Mouse (Mus musculus) limb, embryonic 14.5 days (tissue): ENCODE results near the gene Aprt. TPM values are rescaled to one million over a fixed set of nuclear protein-coding genes. Genes with fewer than 3 reads are reported as not detected.

Source experiments
- ATAC-seq: fragments of 200-750 bp; cut with Nextera tagmentation; 2 replicates; pipeline ENCODE4 v1.8.0; 2017; ENCODE audit warnings: low read depth, moderate number of reproducible peaks, moderate TSS enrichment; ENCODE audit not compliant: low FRiP score
- DNase-seq: peaks from one replicate; pipeline ENCODE4 v3.0.0-alpha.2; 2015; ENCODE audit warnings: low spot score
- H3K27ac ChIP-seq: fragments of 300-500 bp; sonication (generic); replicated peaks from 2 replicates; pipeline ENCODE4 v1.5.1; 2014; ENCODE audit warnings: low read depth, mild to moderate bottlenecking, low read length, moderate library complexity, mixed read lengths
- H3K27me3 ChIP-seq: fragments of 300-500 bp; sonication (generic); 2 replicates; pipeline ENCODE4 v1.6.1; 2014; ENCODE audit warnings: low read length, mixed read lengths; ENCODE audit not compliant: control insufficient read depth, insufficient read depth
- H3K36me3 ChIP-seq: fragments of 300-500 bp; sonication (generic); 2 replicates; pipeline ENCODE4 v1.6.1; 2014; ENCODE audit warnings: mild to moderate bottlenecking, low read length, moderate library complexity, mixed read lengths; ENCODE audit not compliant: control insufficient read depth, insufficient read depth
- H3K4me1 ChIP-seq: fragments of 300-500 bp; sonication (generic); 2 replicates; pipeline ENCODE4 v1.6.1; 2014; ENCODE audit warnings: antibody characterized with exemption, low read length, mixed read lengths; ENCODE audit not compliant: control insufficient read depth, insufficient read depth
- H3K4me2 ChIP-seq: fragments of 300-500 bp; sonication (generic); replicated peaks from 2 replicates; pipeline ENCODE4 v1.6.1; 2014; ENCODE audit warnings: low read depth, mild to moderate bottlenecking, low read length, moderate library complexity; ENCODE audit not compliant: severe bottlenecking
- H3K4me3 ChIP-seq: fragments of 300-500 bp; sonication (generic); replicated peaks from 2 replicates; pipeline ENCODE4 v1.5.1; 2014; ENCODE audit warnings: low read length
- H3K9ac ChIP-seq: fragments of 300-500 bp; sonication (generic); 2 replicates; pipeline ENCODE4 v1.6.1; 2014; ENCODE audit warnings: mild to moderate bottlenecking, low read depth, low read length, moderate library complexity; ENCODE audit not compliant: severe bottlenecking
- H3K9me3 ChIP-seq: fragments of 300-500 bp; sonication (generic); 2 replicates; pipeline ENCODE4 v1.6.1; 2016; ENCODE audit warnings: low read length; ENCODE audit not compliant: control insufficient read depth
- POLR2A ChIP-seq: fragments of 200-500 bp; IDR thresholded peaks from 2 replicates; pipeline ENCODE4 v1.8.0; 2012; ENCODE audit warnings: inconsistent platforms, mild to moderate bottlenecking, moderate library complexity, borderline replicate concordance; ENCODE audit not compliant: insufficient read depth, insufficient read length; ENCODE audit errors: extremely low read depth
- WGBS: fragments of 180-500 bp; shearing (Covaris S2); extraction: QIAGEN DNeasy Blood & Tissue Kit; methylation state at CpG from one replicate; pipeline ENCODE4 v1.1.7; 2014; 5-methylcytosine and 5-hydroxymethylcytosine counted together
- polyA plus RNA-seq, 2 experiments: library from polyadenylated mRNA; depleted of rRNA in 1 of 2; stranded (reverse) in 1 of 2; unstranded in 1 of 2; fragments of >200 nt; fragmentation: Nextera tagmentation in 1 of 2; extraction: Ambion mirVana in 1 of 2; gene quantifications; 2 replicates each; pipeline versions ENCODE4 v1.2.1 to v1.2.3; 2012 to 2014

Aprt gene
- polyA plus RNA-seq, 2 experiments, result 199 to 348 TPM

DNA sequence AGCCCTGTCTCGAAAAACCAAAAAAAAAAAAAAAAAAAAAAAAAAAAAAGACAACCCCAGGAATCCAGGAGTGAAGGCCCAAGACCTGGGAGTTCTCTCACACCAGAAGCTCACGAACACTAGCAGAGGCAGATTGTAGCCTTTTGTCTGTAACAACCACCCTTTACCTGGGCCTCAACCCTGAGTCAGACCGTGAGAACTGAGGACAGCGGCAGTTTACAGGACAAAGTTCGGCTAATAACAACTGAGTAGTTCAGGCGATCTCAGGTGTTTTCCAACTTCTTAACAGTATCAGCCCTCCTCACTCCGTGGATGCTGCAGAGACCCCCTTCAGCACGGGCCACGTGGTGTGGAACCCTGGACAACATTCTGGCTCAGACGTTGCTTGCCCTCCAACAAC lies 10.0 kb upstream of the Aprt start:
- DNase-seq, result no peak
- Histone ChIP-seq H3K36me3 (no peaks in the 10 kb centered on the region), H3K4me1 (peaks cover 2% of the 10 kb centered on the region; the same call in 1 of the 2 replicates), H3K27ac (no peak overlapping the region), H3K4me2 (no peak overlapping the region), H3K27me3 (no peaks in the 10 kb centered on the region), H3K9me3 (no peaks in the 10 kb centered on the region), H3K4me3 (no peak overlapping the region), H3K9ac (no peak overlapping the region)
- WGBS, result 69% methylated on average over 10 of the region's 10 CpGs
- no peak for TF ChIP-seq POLR2A
- no peak for ATAC-seq

DNA sequence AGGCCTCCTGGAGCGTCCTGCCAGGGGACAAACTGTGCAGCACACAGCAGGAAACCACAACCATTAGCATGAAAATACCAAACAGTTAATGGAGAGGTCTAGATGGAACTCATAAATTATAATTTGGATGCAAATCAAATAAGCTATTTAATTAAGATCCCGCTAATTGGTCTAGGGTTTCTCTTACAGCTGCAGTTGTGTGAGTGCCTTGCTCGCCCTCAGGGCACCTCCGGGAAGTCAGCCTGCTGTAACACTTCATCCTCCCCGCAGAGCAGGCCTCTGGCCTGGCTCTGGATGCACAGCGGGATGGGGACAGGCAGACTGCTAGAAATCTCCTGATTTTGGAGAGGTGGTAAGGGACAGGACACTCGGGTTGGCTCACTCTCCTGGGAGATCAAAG lies 9.5 kb upstream of the Aprt start:
- TF ChIP-seq POLR2A, result no peak
- Histone ChIP-seq H3K36me3 (no peaks in the 10 kb centered on the region), H3K27me3 (no peaks in the 10 kb centered on the region), H3K9me3 (no peaks in the 10 kb centered on the region), H3K4me3 (no peak overlapping the region), H3K4me2 (no peak overlapping the region), H3K4me1 (peaks cover 3% of the 10 kb centered on the region; the same call in 1 of the 2 replicates), H3K9ac (no peak overlapping the region), H3K27ac (no peak overlapping the region)
- ATAC-seq (no peak), DNase-seq (no peak)
- 29% methylated on average over 7 of the region's 7 CpGs for WGBS

DNA sequence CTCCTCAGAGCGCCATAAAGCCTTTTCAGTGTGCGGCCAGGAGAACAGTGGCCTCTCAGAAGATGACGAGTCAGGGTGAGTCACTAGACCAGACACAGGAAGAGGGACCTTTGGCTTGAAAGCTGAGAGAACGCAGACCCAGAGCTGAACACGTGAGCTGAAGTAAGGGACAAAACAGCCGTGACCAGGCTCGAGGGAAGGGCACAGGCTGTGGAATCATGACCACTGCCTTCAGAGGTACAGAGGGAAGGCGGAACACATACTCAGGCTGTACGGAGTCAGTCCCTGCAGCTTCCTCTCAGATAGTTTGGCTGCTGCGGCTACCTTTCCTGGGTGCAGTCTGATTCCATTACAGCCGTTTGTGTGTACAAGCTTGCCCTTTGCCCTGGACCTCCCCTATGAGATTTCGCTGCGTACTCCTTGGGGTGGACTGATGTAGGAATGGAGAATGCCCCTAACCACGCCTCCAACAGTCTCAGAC lies 8.7 kb upstream of the Aprt start:
- ATAC-seq (no peak), DNase-seq (no peak)
- Histone ChIP-seq H3K4me1 (peaks cover 7% of the 10 kb centered on the region; the same call in 1 of the 2 replicates), H3K27ac (no peak overlapping the region), H3K36me3 (no peaks in the 10 kb centered on the region), H3K9ac (no peak overlapping the region), H3K27me3 (no peaks in the 10 kb centered on the region), H3K4me3 (no peak overlapping the region), H3K9me3 (no peaks in the 10 kb centered on the region), H3K4me2 (no peak overlapping the region)
- no peak for TF ChIP-seq POLR2A
- 60% methylated on average over 14 of the region's 14 CpGs for WGBS

- Histone ChIP-seq H3K9ac (no peak overlapping the region), H3K4me1 (peaks cover 10% of the 10 kb centered on the region), H3K9me3 (no peaks in the 10 kb centered on the region), H3K27me3 (no peaks in the 10 kb centered on the region), H3K4me3 (no peak overlapping the region), H3K36me3 (no peaks in the 10 kb centered on the region), H3K27ac (no peak overlapping the region), H3K4me2 (no peak overlapping the region)
- no peak for TF ChIP-seq POLR2A
- DNase-seq, result no peak
- WGBS, result 76% methylated on average over 9 of the region's 9 CpGs
- ATAC-seq, result no peak
These were observed 8.3 kb upstream of the Aprt start for GRCm38 (mm10) chr8:122584981-122585380.

DNA sequence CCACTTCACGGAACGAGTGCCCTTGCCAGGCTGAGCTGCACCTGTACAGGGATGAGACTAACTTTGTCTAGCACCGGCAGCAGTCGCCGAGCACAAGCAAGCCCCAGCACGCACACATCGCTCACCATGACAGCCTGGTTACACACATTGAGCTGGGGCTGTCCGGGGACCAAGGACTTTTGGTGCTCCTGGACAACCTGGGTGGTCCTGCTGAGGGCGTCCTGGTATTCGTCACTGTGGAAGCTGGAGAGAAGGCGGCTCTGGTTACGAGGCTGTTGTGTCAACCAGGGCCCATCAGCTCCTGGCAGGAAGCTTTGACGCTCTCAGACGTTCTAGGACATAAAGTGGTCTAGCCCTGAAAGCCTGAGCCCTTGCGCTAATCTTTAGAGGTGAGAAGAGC lies 4.2 kb upstream of the Aprt start:
- H3K4me2 ChIP-seq, result no peak overlapping the region
- H3K4me3 ChIP-seq, result no peak overlapping the region
- WGBS, result 40% methylated on average over 15 of the region's 15 CpGs
- no peak for TF ChIP-seq POLR2A
- H3K36me3 ChIP-seq, result no peaks in the 10 kb centered on the region
- ATAC-seq (no peak), DNase-seq (no peak)
- H3K27ac ChIP-seq, result no peak overlapping the region
- H3K9me3 ChIP-seq, result no peaks in the 10 kb centered on the region
- H3K4me1 ChIP-seq, result peaks cover 35% of the 10 kb centered on the region
- no peaks in the 10 kb centered on the region for H3K27me3 ChIP-seq
- H3K9ac ChIP-seq, result no peak overlapping the region

DNA sequence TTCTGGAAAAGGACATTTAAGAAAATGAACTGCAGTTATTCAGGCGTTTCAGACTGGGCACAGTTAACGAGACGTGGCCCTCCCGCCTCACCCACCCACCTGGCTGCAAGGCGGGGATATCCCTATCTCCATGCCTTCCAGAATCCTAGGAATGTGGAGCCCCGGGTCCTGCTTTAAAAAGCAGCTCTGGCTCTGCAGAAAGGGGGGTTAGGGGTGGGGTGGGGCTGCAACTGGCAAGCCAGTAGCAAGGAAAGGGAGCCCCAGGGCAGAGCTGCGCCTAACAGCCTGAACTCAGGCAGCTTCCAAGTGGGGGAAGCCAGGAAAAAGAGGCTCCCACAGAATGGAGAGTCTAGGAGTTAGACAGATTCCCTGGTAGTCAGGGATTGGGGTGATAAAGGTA lies 2.5 kb upstream of the Aprt start:
- 7% methylated on average over 7 of the region's 7 CpGs for WGBS
- no peak overlapping the region for H3K4me3 ChIP-seq
- no peaks in the 10 kb centered on the region for H3K9me3 ChIP-seq
- H3K27me3 ChIP-seq, result no peaks in the 10 kb centered on the region
- peaks cover 46% of the 10 kb centered on the region for H3K4me1 ChIP-seq
- TF ChIP-seq POLR2A, result no peak
- H3K36me3 ChIP-seq, result peaks cover 10% of the 10 kb centered on the region; the same call in 1 of the 2 replicates
- ATAC-seq (0 out of 2 replicates have a peak, but pooled peaks have one; percentile 23), DNase-seq (peak; percentile 62)
- 0 out of 2 replicates have a peak overlapping the region, but pooled peaks have one; percentile 3 for H3K4me2 ChIP-seq
- peak overlapping the region; percentile 58 for H3K27ac ChIP-seq
- no peak overlapping the region for H3K9ac ChIP-seq
